Mouse (Mus musculus): Measurements from ENCODE around the gene Hoxd11. TPM values are rescaled to one million over a fixed set of nuclear protein-coding genes. Genes with fewer than 3 reads are reported as not detected.

The Hoxd11 gene
- total RNA-seq, 2 experiments from 2014 or later: not detected

- no peak for DNase-seq (ENCODE audit: low spot score)
Observed at GRCm38 (mm10) chr2:74707599-74707998, 28.2 kb downstream of the Hoxd11 start.

- no peak for DNase-seq (ENCODE audit: low spot score)
Observed at GRCm38 (mm10) chr2:74708676-74709075, 29.3 kb downstream of the Hoxd11 start.

- DNase-seq (ENCODE audit: low spot score): no peak
Observed at GRCm38 (mm10) chr2:74709465-74710419, 30.4 kb downstream of the Hoxd11 start.

- no peak for DNase-seq (ENCODE audit: low spot score)
Observed at GRCm38 (mm10) chr2:74710929-74711543, 31.7 kb downstream of the Hoxd11 start.

- DNase-seq (ENCODE audit: low spot score): peak; percentile 60
Observed at GRCm38 (mm10) chr2:74711721-74712621, 32.6 kb downstream of the Hoxd11 start, which contains the start of the genes Hoxd3 and Hoxd4. Gene Hoxd3, plus strand, starts transcription at chr2:74711927. Gene Hoxd4, plus strand, starts transcription at chr2:74711929.

- no peak for DNase-seq (ENCODE audit: low spot score)
Observed at GRCm38 (mm10) chr2:74713239-74714150, 34.1 kb downstream of the Hoxd11 start.

GRCm38 (mm10) chr2:74714156-74714789, 34.9 kb downstream of the Hoxd11 start:
- DNase-seq (ENCODE audit: low spot score): no peak

GRCm38 (mm10) chr2:74714881-74715280, 35.5 kb downstream of the Hoxd11 start:
- DNase-seq (ENCODE audit: low spot score): no peak

GRCm38 (mm10) chr2:74715504-74716241, 36.3 kb downstream of the Hoxd11 start:
- DNase-seq (ENCODE audit: low spot score): peak; percentile 94

- no peak for DNase-seq (ENCODE audit: low spot score)
Observed at GRCm38 (mm10) chr2:74720384-74720783, 41.0 kb downstream of the Hoxd11 start.

- DNase-seq (ENCODE audit: low spot score): no peak
Observed at GRCm38 (mm10) chr2:74720955-74721491, 41.7 kb downstream of the Hoxd11 start.

- no peak for DNase-seq (ENCODE audit: low spot score)
Observed at GRCm38 (mm10) chr2:74721882-74722281, 42.5 kb downstream of the Hoxd11 start.

- DNase-seq (ENCODE audit: low spot score): no peak
Observed at GRCm38 (mm10) chr2:74722949-74723348, 43.6 kb downstream of the Hoxd11 start.

GRCm38 (mm10) chr2:74724244-74725015, 45.1 kb downstream of the Hoxd11 start:
- DNase-seq (ENCODE audit: low spot score): no peak

GRCm38 (mm10) chr2:74725171-74725570, 45.8 kb downstream of the Hoxd11 start:
- DNase-seq (ENCODE audit: low spot score): no peak

- no peak for DNase-seq (ENCODE audit: low spot score)
Observed at GRCm38 (mm10) chr2:74726551-74726950, 47.2 kb downstream of the Hoxd11 start, which contains the start of gene Gm28230. Gene Gm28230, plus strand, starts transcription at chr2:74726728.

GRCm38 (mm10) chr2:74726973-74727639, 47.7 kb downstream of the Hoxd11 start:
- no peak for DNase-seq (ENCODE audit: low spot score)

All from gastrocnemius, adult 18-20 months (tissue).